Mouse (Mus musculus) hindbrain, embryonic 13.5 days (tissue): ENCODE data around the gene Ficd. TPM values are rescaled to one million over a fixed set of nuclear protein-coding genes. Genes with fewer than 3 reads are reported as not detected.
"Not testable (repeated sequence)": the region's sequence is repeated elsewhere in the genome, so short reads cannot be mapped to it uniquely, and the experiment has no call there.

Source experiments
- ATAC-seq: fragments of 200-750 bp; cut with Nextera tagmentation; 2 replicates; pipeline ENCODE4 v1.8.0; 2017; ENCODE audit warnings: moderate TSS enrichment; ENCODE audit not compliant: low FRiP score
- H3K27ac ChIP-seq: fragments of 300-500 bp; sonication (generic); 2 replicates; pipeline ENCODE4 v1.5.1; 2015; ENCODE audit warnings: inconsistent platforms, mild to moderate bottlenecking, moderate library complexity
- H3K27me3 ChIP-seq: fragments of 300-500 bp; sonication (generic); 2 replicates; pipeline ENCODE4 v1.6.1; 2015; ENCODE audit warnings: mild to moderate bottlenecking, inconsistent platforms
- H3K36me3 ChIP-seq: fragments of 300-500 bp; sonication (generic); 2 replicates; pipeline ENCODE4 v1.6.1; 2015; ENCODE audit warnings: mild to moderate bottlenecking, inconsistent platforms
- H3K4me1 ChIP-seq: fragments of 300-500 bp; sonication (generic); replicated peaks from 2 replicates; pipeline ENCODE4 v1.6.1; 2015; ENCODE audit warnings: inconsistent platforms
- H3K4me2 ChIP-seq: fragments of 300-500 bp; sonication (generic); 2 replicates; pipeline ENCODE4 v1.6.1; 2015; ENCODE audit warnings: inconsistent platforms, mild to moderate bottlenecking, moderate library complexity
- H3K4me3 ChIP-seq: fragments of 300-500 bp; sonication (generic); 2 replicates; pipeline ENCODE4 v1.5.1; 2015; ENCODE audit warnings: mild to moderate bottlenecking, inconsistent platforms
- H3K9ac ChIP-seq: fragments of 300-500 bp; sonication (generic); 2 replicates; pipeline ENCODE4 v1.6.1; 2015; ENCODE audit warnings: mild to moderate bottlenecking, inconsistent platforms
- H3K9me3 ChIP-seq: fragments of 300-500 bp; sonication (generic); 2 replicates; pipeline ENCODE4 v1.6.1; 2016; ENCODE audit warnings: inconsistent platforms
- WGBS: fragments of 180-500 bp; shearing (Covaris S2); methylation state at CpG from one replicate; pipeline ENCODE4 v1.1.7; 2015; 5-methylcytosine and 5-hydroxymethylcytosine counted together
- polyA plus RNA-seq: library from polyadenylated mRNA; unstranded; fragments of >200 nt; fragmentation: Nextera tagmentation; extraction: Ambion mirVana; gene quantifications from 2 replicates; pipeline ENCODE4 v1.2.1, GENCODE M21; 2015

Ficd gene
- polyA plus RNA-seq, 1 experiment from 2014 or later = 8.2 TPM

DNA sequence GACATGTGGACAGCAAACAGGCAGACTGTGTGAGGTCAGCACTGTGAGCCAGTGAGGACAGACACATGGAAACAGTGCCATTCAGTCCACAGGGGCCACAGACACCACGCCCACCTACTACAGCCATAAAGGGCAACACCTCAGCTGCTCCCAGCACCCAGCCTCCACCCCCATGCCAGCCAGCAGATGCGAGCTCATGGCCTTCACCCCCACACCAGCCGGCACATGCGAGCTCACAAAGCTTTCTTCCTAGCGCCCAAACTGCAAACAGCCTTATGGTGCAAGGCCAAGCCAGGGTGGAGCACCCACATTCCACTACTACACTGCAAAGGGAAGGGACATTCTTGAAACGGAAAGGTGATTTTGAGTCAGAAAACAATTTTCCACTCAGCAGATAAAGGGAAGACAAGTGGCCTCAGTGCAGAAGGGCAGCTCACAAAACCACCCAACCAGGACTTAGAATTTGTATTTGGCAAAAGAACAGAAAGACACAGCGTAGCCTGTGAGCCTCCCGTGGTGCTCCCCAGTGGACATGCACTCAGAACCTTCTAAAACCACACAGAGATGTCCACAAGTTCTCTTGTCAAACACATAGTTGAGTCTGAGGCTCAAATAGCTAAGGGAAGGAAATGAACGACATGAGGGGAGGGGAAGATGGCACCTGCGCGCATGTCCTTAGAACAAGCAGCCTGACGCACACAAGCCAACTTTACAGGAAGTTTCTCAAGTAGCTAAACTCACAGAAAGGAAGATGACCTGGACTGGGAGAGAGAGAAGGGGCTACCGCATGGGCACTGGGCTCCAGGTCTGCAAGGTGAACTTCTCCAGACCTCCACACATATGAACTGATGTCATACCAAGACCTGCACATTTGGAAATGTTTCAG, 30.3 kb downstream of the Ficd start:
- H3K4me2 ChIP-seq = no peak overlapping the region
- H3K36me3 ChIP-seq = peaks cover 68% of the 10 kb centered on the region
- 92% methylated on average over 13 of the region's 13 CpGs for WGBS

GRCm38 (mm10) chr5:113768806-113769205, 33.2 kb downstream of the Ficd start:
- no peak overlapping the region for H3K4me2 ChIP-seq
- H3K4me1 ChIP-seq = peaks cover 32% of the 10 kb centered on the region
- no peak for ATAC-seq
- WGBS = 95% methylated on average over 8 of the region's 8 CpGs
- no peaks in the 10 kb centered on the region for H3K27me3 ChIP-seq
- H3K9me3 ChIP-seq = no peaks in the 10 kb centered on the region
- peaks cover 41% of the 10 kb centered on the region for H3K36me3 ChIP-seq
- no peak overlapping the region for H3K4me3 ChIP-seq
- H3K9ac ChIP-seq = no peak overlapping the region
- H3K27ac ChIP-seq = no peak overlapping the region

More for the DNA sequence above, 30.3 kb downstream of the Ficd start:
- ATAC-seq = no peak
- no peak overlapping the region for H3K27ac ChIP-seq
- no peaks in the 10 kb centered on the region for H3K9me3 ChIP-seq
- no peak overlapping the region for H3K4me3 ChIP-seq
- H3K27me3 ChIP-seq = no peaks in the 10 kb centered on the region
- peaks cover 22% of the 10 kb centered on the region for H3K4me1 ChIP-seq
- H3K9ac ChIP-seq = no peak overlapping the region

DNA sequence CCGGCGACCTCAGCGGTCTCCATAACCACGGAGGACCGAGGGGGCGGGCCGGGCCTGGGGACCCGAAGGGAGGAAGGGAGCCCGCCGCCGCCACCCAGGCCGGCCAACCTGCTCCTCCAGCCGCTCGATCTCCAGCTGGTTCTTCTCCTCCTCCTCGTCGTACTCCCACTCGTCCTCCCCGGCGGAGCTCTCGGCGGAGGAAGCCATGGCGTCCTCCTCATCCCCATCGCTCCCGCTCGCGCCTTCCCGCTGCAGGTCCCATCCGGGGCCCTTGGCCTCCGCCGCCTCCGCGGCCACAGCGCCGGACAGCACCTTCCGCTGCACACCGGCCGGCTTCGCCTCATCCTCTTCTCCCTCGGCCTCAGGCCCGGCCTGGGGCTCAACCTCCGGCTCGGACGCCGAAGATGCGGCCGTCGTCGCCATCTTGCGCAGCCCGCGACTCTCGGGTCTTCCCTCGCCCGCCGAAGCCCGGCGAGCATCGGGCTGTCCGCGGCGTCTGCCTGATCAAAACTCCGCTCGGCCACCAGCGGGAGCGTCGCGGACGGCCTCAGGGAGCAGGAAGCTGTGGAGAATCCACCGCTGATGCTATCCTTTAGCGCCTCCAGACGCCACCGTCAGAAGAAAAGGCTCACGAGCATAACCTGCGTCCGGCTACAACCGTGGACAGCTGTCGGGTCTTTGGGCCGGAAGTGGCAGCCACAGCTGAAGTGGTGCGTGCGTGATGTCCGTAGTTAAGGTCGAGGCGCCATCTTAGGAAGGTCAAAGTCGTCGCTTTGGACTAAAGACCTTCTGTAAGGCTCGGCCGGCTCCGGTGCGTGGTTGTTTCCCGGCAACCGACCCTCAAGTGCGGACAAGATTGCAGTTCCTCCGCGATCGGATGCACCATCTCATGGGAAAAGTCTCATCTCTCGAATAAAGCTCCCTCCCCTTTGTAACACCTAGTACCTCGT, 35.9 kb downstream of the Ficd start:
- Histone ChIP-seq H3K4me3 (peak overlapping the region; percentile 99), H3K36me3 (peaks cover 48% of the 10 kb centered on the region), H3K9me3 (no peaks in the 10 kb centered on the region), H3K9ac (peak overlapping the region; percentile 96), H3K4me1 (peaks cover 36% of the 10 kb centered on the region), H3K27me3 (no peaks in the 10 kb centered on the region), H3K27ac (peak overlapping the region; percentile 99), H3K4me2 (peak overlapping the region; percentile 95)
- ATAC-seq = peak; percentile 76
- WGBS = under 1% methylated on average over 93 of the region's 97 CpGs

DNA sequence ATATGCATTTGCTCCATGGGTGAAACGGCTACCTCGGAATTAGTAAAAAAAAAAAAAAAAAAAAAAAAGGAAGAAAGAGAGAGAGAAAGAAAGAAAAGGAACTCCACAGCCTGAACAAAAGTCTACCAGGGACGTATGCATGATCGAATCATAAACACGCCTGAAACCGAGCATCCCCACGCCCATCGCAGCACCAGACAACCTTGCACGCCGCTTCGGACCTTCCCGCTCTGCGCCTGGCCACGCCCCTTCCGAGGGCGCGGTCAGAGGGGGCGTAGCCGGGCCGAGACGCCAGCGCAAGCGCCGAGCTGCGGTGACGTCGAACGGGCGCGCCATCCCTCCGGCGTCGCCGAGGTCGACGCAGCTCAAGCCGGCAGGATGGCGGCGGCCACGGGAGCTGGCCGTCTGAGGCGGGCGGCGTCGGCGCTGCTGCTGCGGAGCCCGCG, 36.9 kb downstream of the Ficd start, which contains the start of the genes Sart3 and Iscu:
Gene Sart3 (minus strand): TSS at position 61 of the 446 bp plus-strand sequence.
Gene Iscu (plus strand): TSS at position 299 of the 446 bp plus-strand sequence.
- Histone ChIP-seq H3K4me2 (peak within 1 kb of the TSS; percentile 95), H3K36me3 (peaks cover 49% of the 10 kb centered on the region), H3K4me1 (peaks cover 36% of the 10 kb centered on the region), H3K27me3 (no peaks in the 10 kb centered on the region), H3K9me3 (no peaks in the 10 kb centered on the region), H3K27ac (peak within 1 kb of the TSS; percentile 99), H3K9ac (peak within 1 kb of the TSS; percentile 96), H3K4me3 (peak within 1 kb of the TSS; percentile 99)
- peak; percentile 80 for ATAC-seq
- WGBS = under 1% methylated on average over 40 of the region's 49 CpGs

GRCm38 (mm10) chr5:113772905-113773519, 37.4 kb downstream of the Ficd start:
- Histone ChIP-seq H3K36me3 (peaks cover 48% of the 10 kb centered on the region), H3K9me3 (no peaks in the 10 kb centered on the region), H3K4me3 (peak overlapping the region; percentile 99), H3K4me1 (peaks cover 36% of the 10 kb centered on the region), H3K27ac (peak overlapping the region; percentile 77), H3K9ac (peak overlapping the region; percentile 82), H3K4me2 (peak overlapping the region; percentile 95), H3K27me3 (no peaks in the 10 kb centered on the region)
- WGBS = 3% methylated on average over 18 of the region's 38 CpGs
- peak; percentile 61 for ATAC-seq

GRCm38 (mm10) chr5:113773664-113774063, 38.1 kb downstream of the Ficd start:
- H3K27me3 ChIP-seq = no peaks in the 10 kb centered on the region
- H3K9me3 ChIP-seq = no peaks in the 10 kb centered on the region
- peak overlapping the region; percentile 99 for H3K4me3 ChIP-seq
- no peak for ATAC-seq
- peaks cover 36% of the 10 kb centered on the region for H3K4me1 ChIP-seq
- H3K9ac ChIP-seq = peak overlapping the region; percentile 82
- no peak overlapping the region for H3K27ac ChIP-seq
- peaks cover 47% of the 10 kb centered on the region for H3K36me3 ChIP-seq
- 0% methylated on average over 7 of the region's 7 CpGs for WGBS
- peak overlapping the region; percentile 95 for H3K4me2 ChIP-seq

- 91% methylated on average over 10 of the region's 10 CpGs for WGBS
- H3K4me3 ChIP-seq = no peak overlapping the region
- no peak overlapping the region for H3K4me2 ChIP-seq
- H3K27ac ChIP-seq = no peak overlapping the region
- H3K9me3 ChIP-seq = no peaks in the 10 kb centered on the region
- ATAC-seq = no peak
- no peak overlapping the region for H3K9ac ChIP-seq
- H3K4me1 ChIP-seq = peaks cover 17% of the 10 kb centered on the region
- peaks cover 45% of the 10 kb centered on the region for H3K36me3 ChIP-seq
- H3K27me3 ChIP-seq = no peaks in the 10 kb centered on the region
These were observed 40.0 kb downstream of the Ficd start for GRCm38 (mm10) chr5:113775585-113775984.

DNA sequence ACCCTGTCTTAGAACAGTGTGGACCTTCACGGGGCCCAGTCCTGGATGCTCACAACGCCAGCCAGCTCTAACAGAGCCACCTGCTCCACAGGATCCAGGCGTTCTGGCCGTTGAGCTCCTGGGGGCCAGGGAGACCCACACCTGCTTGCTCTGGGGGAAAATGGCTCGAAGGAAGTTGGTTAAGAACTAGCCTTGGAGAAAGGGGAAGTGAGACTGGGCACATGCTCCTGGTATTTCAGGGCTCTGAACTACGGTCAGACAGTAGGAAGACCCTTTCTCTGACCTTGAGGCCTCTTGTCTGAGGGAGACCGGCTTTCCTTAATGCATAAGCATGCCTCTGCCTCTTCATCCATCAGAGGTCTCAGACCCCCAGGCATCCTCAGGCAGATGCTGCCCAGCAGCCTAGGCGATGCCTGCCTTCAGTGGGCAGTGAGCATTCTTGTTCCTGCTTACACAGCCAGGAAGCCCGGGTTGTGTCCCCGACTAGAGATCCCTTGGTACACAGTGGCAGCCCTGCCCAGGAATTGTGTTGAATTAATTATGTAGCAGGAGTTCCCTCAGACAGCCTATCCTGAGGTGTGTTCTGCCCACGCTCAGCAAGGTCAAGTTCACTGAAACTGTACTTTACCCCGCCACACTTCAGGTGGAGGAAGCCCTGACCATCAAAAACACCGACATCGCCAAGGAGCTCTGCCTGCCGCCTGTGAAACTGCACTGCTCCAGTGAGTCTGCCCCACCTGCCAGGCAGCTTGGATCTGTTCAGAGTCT, 40.7 kb downstream of the Ficd start:
- Histone ChIP-seq H3K4me2 (no peak overlapping the region), H3K27me3 (no peaks in the 10 kb centered on the region), H3K27ac (no peak overlapping the region), H3K4me1 (peaks cover 14% of the 10 kb centered on the region), H3K4me3 (no peak overlapping the region), H3K9me3 (no peaks in the 10 kb centered on the region), H3K9ac (no peak overlapping the region), H3K36me3 (peaks cover 45% of the 10 kb centered on the region)
- ATAC-seq = no peak
- 96% methylated on average over 15 of the region's 15 CpGs for WGBS

DNA sequence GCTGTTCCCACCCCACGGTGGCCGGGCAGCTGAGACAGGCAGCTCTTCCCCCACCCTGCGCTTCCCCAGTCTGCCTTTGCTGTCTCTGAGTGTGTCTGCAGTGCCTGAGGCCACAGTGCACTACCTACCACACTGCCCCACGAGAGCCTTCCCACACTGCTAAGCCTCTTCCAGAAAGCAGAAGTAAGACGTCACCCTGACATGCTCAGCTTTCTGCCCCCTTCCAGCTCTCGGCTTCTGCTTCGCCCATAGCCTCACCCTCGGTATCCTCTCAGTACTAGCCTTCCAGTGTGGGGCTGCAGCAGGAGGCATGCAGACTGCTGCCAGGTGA, 41.3 kb downstream of the Ficd start:
- 91% methylated on average over 8 of the region's 8 CpGs for WGBS
- no peaks in the 10 kb centered on the region for H3K27me3 ChIP-seq
- no peak for ATAC-seq
- H3K9me3 ChIP-seq = no peaks in the 10 kb centered on the region
- peaks cover 45% of the 10 kb centered on the region for H3K36me3 ChIP-seq
- no peak overlapping the region for H3K4me2 ChIP-seq
- H3K27ac ChIP-seq = no peak overlapping the region
- no peak overlapping the region for H3K4me3 ChIP-seq
- no peak overlapping the region for H3K9ac ChIP-seq
- H3K4me1 ChIP-seq = peaks cover 14% of the 10 kb centered on the region

DNA sequence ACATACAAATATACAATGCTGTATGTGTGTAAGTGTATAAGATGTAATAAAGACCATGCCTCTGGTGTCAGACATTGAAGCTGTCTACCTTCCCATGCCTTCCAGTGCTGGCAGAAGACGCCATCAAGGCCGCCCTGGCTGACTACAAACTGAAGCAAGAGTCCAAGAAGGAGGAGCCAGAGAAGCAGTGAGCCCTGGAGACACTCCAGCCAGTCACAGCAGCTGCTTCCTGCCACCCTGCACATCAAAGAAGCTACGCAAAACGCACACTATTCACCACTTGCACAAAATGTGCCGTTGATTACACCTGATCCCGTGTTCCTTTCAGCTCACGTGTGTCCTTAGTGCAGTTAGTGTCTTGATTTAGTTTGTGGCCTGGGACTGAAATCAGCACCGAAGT, 42.1 kb downstream of the Ficd start:
- H3K27me3 ChIP-seq, H3K27ac ChIP-seq, H3K9ac ChIP-seq, H3K4me2 ChIP-seq, ATAC-seq, H3K4me3 ChIP-seq, H3K9me3 ChIP-seq: not testable (repeated sequence)
- Histone ChIP-seq H3K36me3 (peaks cover 45% of the 10 kb centered on the region), H3K4me1 (peaks cover 14% of the 10 kb centered on the region)
- WGBS = 91% methylated on average over 8 of the region's 8 CpGs

DNA sequence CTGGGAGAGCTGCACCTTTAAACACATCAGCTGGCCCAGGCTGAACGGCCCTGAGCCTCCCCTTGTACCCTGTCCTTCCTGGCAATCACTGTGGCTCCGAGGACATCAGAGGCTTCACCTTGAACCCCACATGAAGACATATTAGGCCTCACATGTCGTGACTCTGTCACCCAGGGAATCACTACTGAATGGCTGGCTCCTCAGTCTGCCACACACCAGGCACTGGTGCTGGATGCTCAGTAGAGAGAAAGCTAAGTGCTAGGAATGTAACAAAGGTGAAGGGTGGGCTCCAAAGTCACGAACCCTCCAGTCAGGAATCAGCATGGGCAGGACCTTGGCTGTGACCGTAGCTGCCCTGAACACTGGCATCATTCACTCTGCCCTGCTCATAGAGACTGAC, 44.0 kb downstream of the Ficd start:
- no peak overlapping the region for H3K4me2 ChIP-seq
- 79% methylated on average over 5 of the region's 5 CpGs for WGBS
- peaks cover 42% of the 10 kb centered on the region for H3K36me3 ChIP-seq
- H3K9ac ChIP-seq = no peak overlapping the region
- H3K27me3 ChIP-seq = peaks cover 23% of the 10 kb centered on the region
- H3K9me3 ChIP-seq = no peaks in the 10 kb centered on the region
- H3K4me1 ChIP-seq = no peaks in the 10 kb centered on the region
- no peak overlapping the region for H3K27ac ChIP-seq
- H3K4me3 ChIP-seq = no peak overlapping the region
- no peak for ATAC-seq
